Mouse (Mus musculus): ENCODE data around the gene Isca1.
"Not testable (repeated sequence)": the region's sequence is repeated elsewhere in the genome, so short reads cannot be mapped to it uniquely, and the experiment has no call there.

The Isca1 gene

DNA sequence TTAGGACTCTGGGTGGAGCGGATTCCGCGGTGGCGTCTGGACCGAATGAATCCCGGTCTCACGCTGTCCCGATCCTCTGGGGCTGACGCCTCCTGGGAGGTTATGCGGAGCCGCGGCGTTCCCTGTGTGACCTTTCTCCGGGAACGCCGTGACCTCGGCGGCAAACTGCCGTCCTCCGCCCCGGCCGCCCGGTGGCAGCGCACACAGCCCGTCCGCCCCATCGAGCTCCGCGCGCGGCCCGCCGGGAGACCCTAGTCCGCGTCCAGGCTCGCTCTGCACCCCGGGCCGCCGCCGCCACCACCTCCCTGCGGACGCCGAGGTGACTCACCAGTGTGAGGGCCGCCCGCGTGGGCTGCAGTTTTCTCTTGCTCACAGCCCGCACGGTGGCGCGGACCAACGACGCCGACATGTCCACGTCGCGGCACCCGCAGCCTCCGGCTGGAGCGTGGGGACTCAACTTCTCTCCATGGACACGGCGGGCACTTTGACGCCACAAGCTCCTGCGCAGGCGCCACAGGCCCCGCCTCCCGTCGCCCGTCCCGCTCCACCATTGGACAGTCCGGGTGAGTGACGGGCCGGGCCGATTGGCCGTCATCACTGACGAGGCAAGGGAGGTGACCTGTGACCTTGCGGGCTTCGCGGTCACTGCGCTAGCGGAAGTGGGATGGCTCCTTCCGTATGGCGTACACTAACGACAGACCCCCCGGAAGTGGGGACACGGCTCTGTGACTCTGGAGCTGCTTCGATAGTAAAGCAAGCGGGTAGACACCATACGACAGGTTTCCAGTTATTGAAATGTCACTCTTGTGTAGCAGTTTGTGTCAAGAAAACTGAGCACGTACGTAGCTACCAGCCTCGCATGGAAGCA, at the start of gene Isca1:
Gene Isca1 (minus strand): TSS at position 515 of the 868 bp plus-strand sequence.
- peak; percentile 99 for DNase-seq

DNA sequence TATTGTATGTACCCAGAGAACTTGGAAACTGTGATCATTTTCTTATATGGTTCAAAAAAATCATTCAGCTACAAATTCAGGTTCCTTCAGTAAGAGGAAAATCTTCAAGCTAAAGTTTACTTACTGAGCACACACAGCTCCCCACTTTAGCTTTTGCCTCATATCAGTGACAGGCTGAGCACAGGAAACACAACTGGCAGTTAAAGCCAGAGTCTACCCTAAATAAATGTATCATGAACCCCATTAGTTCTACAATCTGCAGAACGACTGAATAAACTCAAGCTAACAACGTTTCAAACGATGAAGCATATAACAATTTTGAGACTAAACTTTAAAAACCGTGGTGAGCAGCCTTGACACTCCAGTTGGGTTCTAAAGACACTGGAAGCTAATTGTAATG, 47.7 kb upstream of the Isca1 start:
- DNase-seq = no peak

DNA sequence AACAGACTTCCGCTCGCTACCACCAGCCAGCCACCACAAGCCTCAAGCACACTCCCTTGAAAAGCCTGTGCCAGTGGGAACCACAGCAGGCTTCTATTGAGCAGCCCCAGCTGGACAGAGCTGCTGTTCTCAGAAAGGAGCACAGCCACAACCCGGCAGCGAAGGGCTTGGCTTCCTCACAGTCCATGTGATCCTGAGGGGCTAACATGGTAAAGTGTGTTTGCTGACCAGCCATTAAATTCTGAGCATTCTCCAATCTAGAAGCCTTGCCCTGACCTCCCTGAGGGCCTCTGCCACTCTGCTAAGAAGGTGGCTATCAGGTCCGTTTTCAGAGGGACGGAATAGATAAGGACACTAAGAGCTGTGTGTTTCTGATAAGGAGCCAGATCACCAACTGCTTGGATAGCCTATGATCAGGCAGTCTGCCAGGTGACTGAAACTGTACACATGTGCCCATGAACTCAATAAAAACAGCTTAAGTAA, 44.5 kb upstream of the Isca1 start:
- peak; percentile 46 for DNase-seq

DNA sequence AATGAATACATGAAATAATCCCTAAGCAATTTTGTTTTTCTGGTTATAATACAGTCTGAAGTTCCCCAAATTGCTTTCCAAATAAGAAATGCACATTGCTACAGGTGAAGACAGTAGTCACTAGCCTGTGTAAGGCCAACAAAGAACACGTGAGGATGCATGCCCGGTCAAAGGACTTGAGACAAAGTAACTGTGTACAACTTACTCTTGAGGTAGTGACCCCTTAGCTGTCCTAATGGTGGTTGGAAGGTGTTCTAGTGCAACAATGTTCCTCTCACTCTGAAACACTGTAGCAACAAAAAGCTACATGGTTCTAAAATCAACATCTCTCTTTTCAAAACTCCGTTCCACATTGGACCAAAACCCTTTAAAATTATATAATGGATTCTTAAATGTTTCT, 42.0 kb upstream of the Isca1 start:
- no peak for DNase-seq

DNA sequence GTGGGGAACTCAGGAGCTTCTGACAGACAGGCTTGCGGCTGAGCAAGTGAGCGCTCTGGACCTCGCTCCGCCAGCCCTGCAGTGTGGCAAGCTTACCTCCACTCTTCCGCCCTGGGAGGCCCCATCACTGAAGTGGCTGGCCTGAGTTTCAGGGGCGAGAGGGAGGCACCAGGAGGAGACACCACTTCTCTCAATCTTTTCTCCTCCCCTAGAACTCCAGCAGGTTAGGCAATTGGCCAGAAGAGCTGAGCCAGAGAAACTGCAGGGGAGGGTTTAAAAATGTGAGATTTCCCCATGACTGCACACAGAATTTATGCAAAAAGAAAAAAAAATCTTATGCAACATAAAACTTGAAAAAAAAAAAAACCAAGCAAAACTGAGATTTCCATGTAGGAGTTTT, 31.4 kb upstream of the Isca1 start:
- peak; percentile 44 for DNase-seq

DNA sequence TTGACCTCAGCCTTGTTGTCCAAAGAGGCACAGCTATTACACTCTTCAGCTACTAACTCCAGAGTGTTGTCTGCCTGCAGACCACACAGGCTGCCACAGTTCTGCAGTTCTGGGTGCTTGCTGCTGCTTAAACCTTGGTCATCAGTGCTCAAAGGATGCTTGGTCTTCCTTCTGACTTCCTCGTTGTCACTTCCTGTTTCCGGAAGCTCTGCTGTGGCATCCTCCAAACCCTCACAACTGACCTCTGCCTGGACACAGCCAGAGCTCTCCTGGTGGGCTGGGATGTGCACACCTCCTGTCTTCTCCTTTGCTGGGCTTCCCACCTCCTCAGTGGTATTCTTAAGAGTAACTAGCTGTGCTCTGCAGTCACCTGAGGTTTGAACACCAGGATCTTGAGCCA, 30.5 kb upstream of the Isca1 start:
- no peak for DNase-seq

DNA sequence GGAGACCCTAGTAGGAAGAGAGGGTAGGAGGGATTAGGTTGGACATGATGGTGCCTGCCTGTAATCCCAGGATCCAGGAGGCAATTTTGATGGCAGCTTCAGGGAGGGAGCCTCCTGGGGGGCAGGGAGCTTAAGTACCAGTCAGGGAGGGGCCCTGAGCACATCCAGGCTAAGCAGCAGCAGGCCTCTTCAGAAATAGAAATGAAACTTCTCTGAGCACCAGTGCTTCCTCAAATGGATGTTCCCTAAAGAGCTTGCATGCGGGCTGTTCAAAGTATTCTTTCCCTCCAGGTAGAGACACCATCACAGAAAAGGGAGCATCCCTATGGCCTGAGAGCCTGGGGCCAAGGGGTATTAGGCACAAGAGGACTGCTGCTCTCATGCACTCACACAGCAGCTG, 28.7 kb upstream of the Isca1 start:
- no peak for DNase-seq

DNA sequence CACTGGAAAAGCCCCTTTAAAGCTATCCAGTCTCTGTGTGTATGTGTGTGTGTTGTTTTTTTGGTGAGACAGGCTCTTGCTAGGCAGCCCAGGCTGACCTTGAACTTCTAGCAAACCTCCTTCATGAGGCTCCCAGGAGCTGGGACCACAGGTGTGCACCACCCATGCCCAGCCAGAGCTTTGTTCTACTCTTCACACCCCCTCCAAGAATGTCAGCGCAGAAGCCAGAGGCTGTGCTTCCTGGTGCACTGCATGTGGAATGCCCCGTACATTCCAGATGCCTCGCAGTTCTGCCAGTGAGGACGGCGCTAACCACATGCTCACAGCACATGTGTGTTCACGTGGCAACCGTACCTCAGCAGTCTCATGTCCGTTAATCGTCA, 26.8 kb upstream of the Isca1 start:
- no peak for DNase-seq

DNA sequence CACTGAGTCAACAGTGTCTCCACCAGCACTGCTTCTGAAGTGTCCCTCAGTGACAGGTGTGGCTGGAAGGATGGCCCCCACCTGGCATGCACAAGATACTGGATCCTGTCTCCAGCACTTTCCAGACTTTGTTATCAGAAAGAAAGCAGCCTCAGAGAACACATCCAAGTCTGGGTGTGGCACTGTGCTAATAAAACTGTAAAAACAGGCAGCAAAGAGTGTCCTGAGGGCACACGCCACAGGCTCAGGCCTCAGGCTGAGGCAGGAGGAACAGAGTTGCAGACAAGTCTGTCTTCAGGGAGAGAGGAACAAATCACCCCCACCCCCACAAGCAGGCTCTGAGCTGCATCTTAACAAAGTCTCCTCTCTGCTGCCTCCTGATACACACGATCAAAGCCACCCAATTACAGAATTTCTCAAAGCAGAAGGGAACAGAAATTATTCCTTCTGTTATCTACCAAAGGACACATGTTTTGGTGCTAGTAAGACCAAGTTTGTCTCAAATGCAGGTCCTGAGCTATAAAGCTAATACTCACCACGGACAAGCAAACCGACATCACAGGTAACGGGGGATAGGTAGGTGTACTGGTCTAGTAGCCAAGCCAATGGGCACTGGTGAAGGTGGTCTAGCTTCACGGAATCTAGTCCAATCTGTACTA, 26.3 kb upstream of the Isca1 start:
- no peak for DNase-seq

DNA sequence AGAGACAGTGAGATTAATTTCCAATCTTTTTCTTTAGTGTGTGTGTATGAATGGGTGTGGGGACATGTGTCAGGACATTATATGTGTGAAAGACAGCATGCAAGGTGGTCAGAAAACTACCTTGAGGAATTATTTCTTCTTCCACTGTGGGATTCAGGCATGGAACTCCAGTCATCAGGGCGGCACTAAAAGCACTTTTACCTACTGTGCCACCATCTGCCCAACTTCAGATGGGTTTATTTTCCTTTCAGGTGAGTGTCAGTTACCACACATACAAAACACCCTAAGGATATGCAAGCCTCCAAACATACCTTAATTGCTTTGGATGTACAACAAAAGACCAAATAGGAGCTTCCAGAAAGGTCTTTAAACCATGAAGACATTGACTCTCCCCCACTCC, 25.2 kb upstream of the Isca1 start:
- no peak for DNase-seq

DNA sequence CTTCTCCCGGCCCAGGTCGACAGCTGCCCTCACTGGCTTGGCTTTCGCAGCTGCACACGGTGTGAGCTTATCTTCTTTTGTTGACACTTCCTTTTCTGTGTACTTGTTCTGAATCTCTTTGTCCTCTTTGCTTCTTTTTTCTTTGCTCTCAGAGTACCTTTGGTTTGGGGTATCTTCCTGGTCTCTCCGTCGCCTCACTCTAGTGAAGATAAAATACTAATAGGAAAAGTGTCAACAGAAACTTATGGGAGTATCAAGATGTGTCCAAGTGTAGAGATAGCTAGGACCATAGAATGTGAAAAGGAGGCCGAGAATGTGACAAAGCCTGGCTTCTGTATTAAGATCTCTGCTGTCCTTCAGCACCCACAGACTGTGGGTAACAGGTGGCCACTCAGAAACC, 12.5 kb upstream of the Isca1 start, which contains the start of gene Gm49354:
Gene Gm49354 (minus strand): TSS at position 101 of the 400 bp plus-strand sequence.
- no peak for DNase-seq

DNA sequence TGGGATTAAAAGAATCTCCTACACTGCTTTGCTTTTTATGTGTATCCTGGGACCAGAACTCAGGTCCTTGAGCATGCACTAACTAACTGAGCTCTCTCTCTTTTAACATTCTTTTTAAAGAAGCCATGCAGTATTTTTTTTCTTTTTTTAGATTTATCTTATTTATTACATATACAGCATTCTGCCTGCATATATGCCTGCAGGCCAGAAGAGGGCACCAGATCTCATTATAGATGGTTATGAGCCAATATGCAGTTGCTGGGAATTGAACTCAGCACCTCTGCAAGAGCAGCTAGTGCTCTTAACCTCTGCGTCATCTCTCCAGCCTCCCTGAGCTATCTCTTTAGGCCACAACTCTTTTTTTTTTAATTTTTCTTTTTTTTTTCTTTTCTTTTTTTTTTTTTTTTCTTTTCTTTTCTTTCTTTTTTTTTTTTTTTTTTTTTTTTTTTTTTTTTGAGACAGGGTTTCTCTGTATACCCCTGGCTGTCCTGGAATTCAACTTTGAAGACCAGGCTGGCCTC, 10.2 kb upstream of the Isca1 start:
- not testable (repeated sequence) for DNase-seq

DNA sequence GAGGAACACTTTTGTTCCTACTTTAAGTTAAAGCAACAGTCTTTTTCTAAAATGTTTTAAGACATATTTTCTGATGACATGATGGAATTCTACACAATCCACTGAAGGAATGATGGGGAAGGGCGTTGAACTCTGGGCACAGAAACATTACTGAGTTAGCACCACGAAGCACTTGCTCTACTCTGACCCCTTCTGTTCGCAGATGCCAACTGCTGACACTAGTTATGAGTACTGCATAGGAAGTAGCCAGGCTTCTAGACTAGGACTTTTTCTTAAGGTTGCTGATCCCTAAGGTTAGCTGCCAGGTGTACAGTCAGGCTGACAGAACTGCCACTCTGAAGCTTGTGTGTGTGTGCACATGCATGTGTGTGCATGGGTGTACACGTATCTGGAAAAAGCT, 9.6 kb upstream of the Isca1 start:
- DNase-seq = peak; percentile 28

DNA sequence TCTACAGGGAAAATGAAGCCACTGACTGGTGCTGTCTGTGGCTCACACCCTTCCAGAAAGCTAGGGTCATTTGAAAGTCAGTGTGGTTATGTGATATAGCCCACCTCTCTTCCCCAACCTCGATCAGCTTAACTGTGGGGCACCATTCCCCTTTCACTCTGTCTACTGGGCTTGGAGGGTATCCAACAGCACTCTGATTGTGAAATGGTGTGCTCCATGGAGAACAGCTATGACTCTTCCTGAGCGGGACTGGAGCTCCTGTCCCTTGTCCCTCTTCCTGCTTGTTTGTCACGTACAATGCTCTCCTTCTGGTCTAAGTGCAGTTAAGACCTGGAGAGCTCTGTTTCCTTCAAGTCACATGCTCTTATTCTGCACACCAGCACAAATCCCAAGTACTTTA, 5.6 kb upstream of the Isca1 start:
- peak; percentile 44 for DNase-seq

DNA sequence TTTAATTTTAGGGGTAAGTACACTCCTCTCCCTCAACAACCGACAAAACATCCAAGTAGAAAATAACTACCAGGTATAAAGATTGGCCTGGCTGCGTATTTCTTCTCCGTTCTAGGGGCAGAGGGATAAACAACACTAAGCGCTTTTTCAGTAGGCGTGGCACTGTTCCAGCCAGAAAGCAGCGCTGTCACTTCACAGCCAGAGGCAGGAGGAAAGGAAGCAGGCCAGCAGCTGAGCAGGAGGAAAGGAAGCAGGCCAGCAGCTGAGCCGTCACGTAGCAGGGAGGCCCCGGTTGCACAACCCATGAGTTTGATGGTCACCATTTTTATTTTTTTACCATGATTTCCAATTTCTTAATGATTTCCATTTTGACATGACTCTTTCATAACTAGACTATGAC, 1.6 kb upstream of the Isca1 start:
- DNase-seq = peak; percentile 89

DNA sequence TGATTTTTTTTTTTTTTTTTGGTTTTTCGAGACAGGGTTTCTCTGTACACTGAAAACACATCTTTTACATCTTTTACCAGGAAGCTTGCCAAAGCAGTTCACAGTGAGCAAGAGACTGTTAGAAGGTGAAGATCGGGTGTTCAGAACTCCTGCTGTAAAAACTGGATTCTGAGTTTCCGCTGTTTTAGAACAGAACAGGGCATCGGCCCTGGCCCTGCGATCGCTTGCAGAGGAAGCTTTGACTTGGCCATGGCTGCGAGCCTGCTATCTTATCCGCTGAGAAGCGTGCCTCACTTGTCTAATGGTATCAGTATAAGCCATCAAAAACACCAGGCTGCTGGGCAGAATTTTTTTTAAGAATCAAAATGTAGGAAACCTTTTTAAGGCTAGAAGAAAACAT, 1.2 kb upstream of the Isca1 start:
- peak; percentile 12 for DNase-seq

DNA sequence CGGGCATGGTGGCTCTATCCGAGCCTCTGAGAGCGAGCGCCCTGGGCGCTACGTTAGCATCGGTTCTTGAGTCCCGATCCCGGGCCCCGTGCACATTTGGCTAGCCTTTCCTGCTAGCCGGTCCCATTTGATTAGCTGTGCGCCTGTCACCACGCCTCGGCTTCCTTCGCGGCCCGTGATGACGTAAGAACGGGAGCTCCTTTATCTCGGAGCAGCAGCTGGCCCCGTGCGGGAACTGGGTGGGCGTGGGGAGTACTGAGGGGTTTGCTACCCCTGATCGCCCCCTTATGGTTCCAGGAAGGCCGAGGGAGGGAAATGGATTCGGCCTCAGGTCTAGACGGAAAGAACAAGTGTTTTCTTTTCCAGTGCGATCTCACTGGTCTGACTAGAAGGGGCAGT, 553 bp upstream of the Isca1 start:
- DNase-seq = peak; percentile 92

DNA sequence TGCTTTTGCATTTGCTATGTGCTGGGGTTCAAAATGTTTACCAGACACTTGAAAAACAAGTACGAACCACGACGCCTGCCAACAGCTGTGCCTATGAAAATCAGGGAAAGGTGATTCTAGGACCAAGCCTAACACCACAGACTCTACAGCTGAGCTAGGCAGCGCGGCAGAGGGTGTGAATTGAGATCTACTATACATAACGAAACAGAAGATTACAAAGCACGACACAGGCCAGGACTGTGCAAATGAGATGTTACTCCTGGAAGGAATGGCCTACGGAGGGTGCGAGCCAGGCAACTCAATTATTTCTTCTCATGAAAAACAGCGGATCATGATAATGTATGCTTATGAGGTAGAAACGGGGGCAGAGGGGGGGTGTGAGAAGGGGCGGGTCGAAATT, 1.1 kb downstream of the Isca1 start:
- DNase-seq = peak; percentile 21

DNA sequence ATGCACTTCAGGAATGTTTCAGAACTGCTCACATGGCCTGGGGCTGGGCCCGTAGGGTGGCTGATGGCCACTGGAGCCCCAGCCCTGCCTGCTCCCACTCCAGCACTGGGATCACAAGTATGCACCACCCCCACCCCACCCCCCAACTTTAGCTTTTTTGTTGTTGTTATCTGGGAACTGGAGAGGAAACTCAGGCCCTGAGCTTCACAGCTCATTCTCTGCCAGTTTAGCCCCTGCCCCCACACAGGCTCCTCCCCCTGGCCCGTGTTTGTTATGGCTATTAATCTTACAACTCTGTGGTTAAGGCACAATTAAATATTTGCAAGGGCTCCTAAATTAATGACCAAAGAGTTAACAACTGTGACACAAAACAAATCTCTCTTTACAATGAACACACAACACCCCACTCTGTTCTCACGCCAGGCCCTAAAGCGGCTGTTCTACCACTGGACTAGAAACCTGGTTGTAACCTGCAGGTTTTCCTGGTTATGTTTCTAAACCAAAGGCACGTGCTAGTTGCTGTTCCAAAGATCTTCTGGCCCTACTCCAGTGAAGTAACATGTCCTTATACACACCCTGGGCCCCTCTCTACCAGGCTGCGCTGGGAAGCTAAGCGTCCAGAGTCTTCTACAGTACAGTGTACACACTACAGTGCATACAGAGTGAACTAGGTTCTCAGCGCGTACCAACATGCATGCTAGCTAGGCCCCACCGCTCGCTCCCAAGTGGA, 2.7 kb downstream of the Isca1 start:
- DNase-seq = peak; percentile 79

DNA sequence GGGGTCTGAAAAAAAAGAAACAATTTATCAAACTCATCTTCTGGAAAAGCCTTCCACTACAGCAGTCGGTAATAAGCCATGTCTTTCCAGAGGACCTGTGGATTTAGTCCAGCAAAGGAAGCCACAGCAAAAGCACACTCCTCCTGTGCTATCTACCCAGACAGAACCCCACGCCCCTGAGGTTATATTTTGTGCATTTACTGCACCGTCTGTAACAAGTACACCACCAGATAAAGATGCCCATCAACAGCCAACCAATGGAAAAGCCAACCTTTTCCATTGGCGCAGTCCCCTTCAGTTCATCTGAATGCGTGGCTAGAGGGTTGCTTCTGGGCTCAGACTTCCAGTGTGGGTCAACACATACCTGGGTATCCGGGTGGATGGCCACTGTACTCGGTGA, 6.8 kb downstream of the Isca1 start:
- DNase-seq = no peak

DNA sequence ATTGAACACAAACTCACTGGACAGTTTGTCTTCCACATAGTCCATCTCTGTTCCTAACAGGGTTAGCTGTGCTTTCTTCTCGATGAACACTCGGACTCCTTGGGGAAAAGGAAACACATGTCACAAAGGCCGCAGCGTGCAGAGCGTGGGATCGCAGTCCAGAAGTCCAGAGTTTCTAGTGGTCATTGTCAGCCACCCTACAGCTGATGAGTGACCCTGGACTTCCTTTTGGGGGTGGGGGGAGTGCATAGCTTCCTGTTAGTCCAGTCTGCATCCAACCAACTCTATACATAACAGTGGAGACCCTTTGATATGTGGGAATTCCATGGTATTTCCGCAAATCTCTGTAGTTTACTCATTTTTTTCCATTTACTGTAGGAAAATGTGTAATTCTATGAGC, 12.7 kb downstream of the Isca1 start:
- DNase-seq = peak; percentile 28

DNA sequence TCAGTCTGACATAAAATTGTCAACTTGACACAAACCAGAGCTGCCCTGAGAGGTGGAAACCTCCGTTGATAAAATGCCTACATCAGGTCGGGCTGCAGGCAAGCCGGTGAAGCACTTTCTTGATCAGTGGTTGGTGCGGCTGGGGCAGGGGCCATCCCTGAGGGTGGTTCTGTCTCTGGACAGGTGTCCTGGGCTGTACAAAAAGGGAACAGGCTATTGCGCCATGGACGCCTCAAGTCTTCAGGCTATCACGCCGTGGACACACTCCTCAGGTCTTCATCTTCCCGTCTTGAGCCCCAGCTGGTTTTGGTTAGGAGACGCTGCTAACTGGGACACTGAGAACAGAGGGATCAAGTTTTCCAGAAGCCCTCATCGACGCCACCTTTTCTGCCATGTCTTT, 19.3 kb downstream of the Isca1 start:
- no peak for DNase-seq

DNA sequence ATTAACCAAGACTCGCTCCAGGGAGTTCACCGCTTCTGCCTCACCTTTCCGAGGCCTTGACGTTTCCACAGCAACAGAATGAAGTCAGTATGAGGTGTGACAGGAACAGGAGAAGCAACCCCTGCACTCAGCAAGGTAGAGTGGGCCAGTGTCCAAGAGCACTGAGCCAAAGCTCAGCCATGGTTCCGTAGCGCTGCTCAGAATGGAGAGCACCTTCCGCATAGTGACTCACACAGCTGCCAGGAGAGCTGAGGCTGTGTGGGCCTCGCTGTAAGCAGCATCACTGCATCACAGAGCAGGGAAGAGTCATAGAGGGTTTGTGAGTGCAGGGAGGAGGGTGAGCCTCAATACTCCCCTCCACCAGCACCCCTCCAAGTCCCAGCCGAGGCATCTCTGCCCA, 22.9 kb downstream of the Isca1 start, which contains the start of gene 1700014D04Rik:
Gene 1700014D04Rik (minus strand): TSS at position 42 of the 400 bp plus-strand sequence.
- DNase-seq = no peak

Data from lung, postnatal 10 days (tissue).